Mouse (Mus musculus): ENCODE data around the gene Gpr37l1. TPM values are rescaled to one million over a fixed set of nuclear protein-coding genes. Genes with fewer than 3 reads are reported as not detected.

Gpr37l1 gene
- total and polyA plus RNA-seq, 3 experiments = not detected

- Histone ChIP-seq H3K79me2 (replicated peaks; ENCODE audit: control insufficient read depth, extremely low read depth, insufficient read depth, poor library complexity, severe bottlenecking) (no peaks in the 10 kb centered on the region), H3K27me3 (replicated peaks) (no peaks in the 10 kb centered on the region), H3K4me3 (replicated peaks in 1 of 3; ENCODE audit: low read depth in 2 of 3, low read length in 2 of 3, poor library complexity in 1 of 3) (no peak overlapping the region), H3K4me2 (ENCODE audit: insufficient read depth, low read depth, poor library complexity, severe bottlenecking) (no peak overlapping the region), H3K9ac (ENCODE audit: insufficient read depth, low read depth) (no peak overlapping the region), H3K27ac (ENCODE audit: insufficient read depth, low read depth) (no peak overlapping the region), H3K4me1 (ENCODE audit: control insufficient read depth in 1 of 2, insufficient read depth in 2 of 2) (peaks cover 38 to 59% of the 10 kb centered on the region in 2 experiments), H3K36me3 (replicated peaks in 1 of 2; ENCODE audit: control insufficient read depth in 1 of 2, insufficient read depth in 1 of 2, low read length in 1 of 2) (no peaks in the 10 kb centered on the region), H3K9me3 (replicated peaks; ENCODE audit: low read length) (no peaks in the 10 kb centered on the region)
- in situ Hi-C loops (cut with MboI; ENCODE audit: low pct_ligation_motif_present, low pct_unique_long_range_greater_than_20kb, low sequenced_read_pairs) = loop anchor here (5.0 kb wide), 1 partner anchor 40 kb away; no protein-coding TSS in a partner anchor
- DNase-seq (ENCODE audit: extremely low read depth) = no peak
- TF ChIP-seq ZC3H11A (IDR thresholded peaks at IDR 0.05; ENCODE audit: low read depth, low read length) (no peak), SIN3A (IDR thresholded peaks at IDR 0.05; ENCODE audit: low read length) (no peak), ZKSCAN1 (IDR thresholded peaks at IDR 0.05; ENCODE audit: borderline replicate concordance, low read depth, low read length) (no peak), POLR2A (IDR thresholded peaks at IDR 0.05; ENCODE audit: low read depth, low read length) (no peak), MAFK (IDR thresholded peaks at IDR 0.05; ENCODE audit: insufficient replicate concordance, low read length) (no peak), CHD2 (IDR thresholded peaks at IDR 0.05; ENCODE audit: low read length) (no peak), ETS1 (conservative IDR thresholded peaks at IDR 0.05; ENCODE audit: low read depth, low read length) (no peak)
- dilution Hi-C loops (cut with MboI; ENCODE audit: extremely low pct_ligation_motif_present, extremely low pct_unique_long_range_greater_than_20kb, low sequenced_read_pairs) = no loop called here
Measured at GRCm38 (mm10) chr1:135181880-135182623, 14.6 kb upstream of the Gpr37l1 start.

- TF ChIP-seq ZNF384 (IDR thresholded peaks at IDR 0.05; ENCODE audit: low read depth, low read length) (no peak), GABPA (IDR thresholded peaks at IDR 0.05; ENCODE audit: insufficient replicate concordance, low read depth, low read length) (no peak), CHD2 (IDR thresholded peaks at IDR 0.05; ENCODE audit: low read length) (no peak), USF1 (IDR thresholded peaks at IDR 0.05; ENCODE audit: low read depth, low read length) (no peak), EP300 (IDR thresholded peaks at IDR 0.05; ENCODE audit: low read length) (no peak), E2F4 (IDR thresholded peaks at IDR 0.05; ENCODE audit: insufficient replicate concordance, low read depth, low read length) (no peak), POLR2A (IDR thresholded peaks at IDR 0.05; ENCODE audit: low read depth, low read length) (no peak), NELFE (IDR thresholded peaks at IDR 0.05; ENCODE audit: low read depth, low read length) (no peak)
- no peaks in the 10 kb centered on the region for H3K27me3 ChIP-seq (replicated peaks)
- H3K36me3 ChIP-seq (replicated peaks in 1 of 2; ENCODE audit: control insufficient read depth in 1 of 2, insufficient read depth in 1 of 2, low read length in 1 of 2) = no peaks in the 10 kb centered on the region
- no peak overlapping the region for H3K4me3 ChIP-seq (replicated peaks in 1 of 3; ENCODE audit: low read depth in 2 of 3, low read length in 2 of 3, poor library complexity in 1 of 3)
- no peaks in the 10 kb centered on the region for H3K9me3 ChIP-seq (replicated peaks; ENCODE audit: low read length)
- no peak for DNase-seq (ENCODE audit: extremely low read depth)
- no peak overlapping the region for H3K9ac ChIP-seq (ENCODE audit: insufficient read depth, low read depth)
- in situ Hi-C loops (cut with MboI; ENCODE audit: low pct_ligation_motif_present, low pct_unique_long_range_greater_than_20kb, low sequenced_read_pairs) (loop anchor here (5.0 kb wide), 1 partner anchor 41 kb away; no protein-coding TSS in a partner anchor), dilution Hi-C loops (cut with MboI; ENCODE audit: extremely low pct_ligation_motif_present, extremely low pct_unique_long_range_greater_than_20kb, low sequenced_read_pairs) (no loop called here)
- no peak overlapping the region for H3K4me2 ChIP-seq (ENCODE audit: insufficient read depth, low read depth, poor library complexity, severe bottlenecking)
- peaks cover 38 to 63% of the 10 kb centered on the region in 2 experiments for H3K4me1 ChIP-seq (ENCODE audit: control insufficient read depth in 1 of 2, insufficient read depth in 2 of 2)
- no peak overlapping the region for H3K27ac ChIP-seq (ENCODE audit: insufficient read depth, low read depth)
- H3K79me2 ChIP-seq (replicated peaks; ENCODE audit: control insufficient read depth, extremely low read depth, insufficient read depth, poor library complexity, severe bottlenecking) = no peaks in the 10 kb centered on the region
Measured at GRCm38 (mm10) chr1:135181275-135181674, 13.8 kb upstream of the Gpr37l1 start.

Data from CH12.LX (cell line).